Mouse (Mus musculus) ES-E14 (cell line): ENCODE data around the gene Kank2.

ENCODE experiments used
- ZC3H11A ChIP-seq: IDR thresholded peaks from 2 replicates; pipeline ENCODE4 v1.6.1; 2012; ENCODE audit warnings: low read depth, mild to moderate bottlenecking, inconsistent platforms, low read length, borderline replicate concordance
- ZNF384 ChIP-seq: IDR thresholded peaks from 2 replicates; pipeline ENCODE4 v1.6.1; 2012; ENCODE audit warnings: low read depth, low read length, inconsistent platforms

DNA sequence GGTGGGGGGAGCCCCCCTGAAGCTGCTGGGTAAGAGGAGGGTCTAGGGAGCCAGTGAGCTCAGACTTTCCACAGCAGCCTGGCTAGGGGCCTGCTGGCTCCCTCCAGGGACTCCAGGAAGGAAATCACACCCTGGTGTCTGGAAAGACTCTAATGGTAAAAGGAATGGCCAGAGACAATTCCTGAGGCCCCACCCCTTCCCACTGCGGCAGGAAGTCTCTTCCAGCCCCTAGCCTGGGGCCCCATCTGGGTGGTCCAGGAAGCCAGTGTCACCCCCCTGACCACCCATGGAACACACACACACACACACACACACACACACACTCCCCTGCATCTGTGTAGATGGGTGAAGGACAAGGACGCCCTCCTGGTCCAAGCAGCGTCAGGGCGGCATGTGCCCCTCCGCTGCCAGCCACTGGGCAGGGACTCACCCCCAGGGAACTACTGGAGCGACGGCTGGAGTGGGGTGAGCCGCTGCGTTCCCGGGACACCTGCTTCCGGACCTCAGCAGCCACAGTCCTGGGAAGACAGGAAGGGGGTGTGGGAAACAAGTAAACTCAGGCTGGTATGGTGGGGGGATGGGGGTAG is 48.3 kb upstream of the Kank2 start:
- TF ChIP-seq ZNF384 (no peak), ZC3H11A (no peak)
